Mouse (Mus musculus) brain, embryonic 14.5 days (tissue): ENCODE data around the gene Zfp322a. TPM values are rescaled to one million over a fixed set of nuclear protein-coding genes. Genes with fewer than 3 reads are reported as not detected.

Experiments
- DNase-seq: peaks from one replicate; pipeline ENCODE4 v3.0.0-alpha.2; 2011; ENCODE audit warnings: low read depth
- CTCF ChIP-seq: fragments of 200-500 bp; IDR thresholded peaks from 2 replicates; pipeline ENCODE4 v1.5.1; 2012; ENCODE audit warnings: inconsistent platforms, mild to moderate bottlenecking, moderate library complexity, borderline replicate concordance; ENCODE audit not compliant: insufficient read depth, insufficient read length; ENCODE audit errors: extremely low read depth
- POLR2A ChIP-seq: fragments of 200-500 bp; IDR thresholded peaks from 2 replicates; pipeline ENCODE4 v1.6.1; 2012; ENCODE audit warnings: mild to moderate bottlenecking, inconsistent platforms, borderline replicate concordance; ENCODE audit not compliant: poor library complexity, insufficient read depth, insufficient read length, severe bottlenecking; ENCODE audit errors: extremely low read depth
- polyA plus RNA-seq: library from polyadenylated mRNA; depleted of rRNA; stranded (reverse); fragments of >200 nt; gene quantifications from 2 replicates; pipeline ENCODE4 v1.2.3, GENCODE M21; 2012; rRNA removed

The Zfp322a gene
- polyA plus RNA-seq, 1 experiment, result 22.4 TPM

DNA sequence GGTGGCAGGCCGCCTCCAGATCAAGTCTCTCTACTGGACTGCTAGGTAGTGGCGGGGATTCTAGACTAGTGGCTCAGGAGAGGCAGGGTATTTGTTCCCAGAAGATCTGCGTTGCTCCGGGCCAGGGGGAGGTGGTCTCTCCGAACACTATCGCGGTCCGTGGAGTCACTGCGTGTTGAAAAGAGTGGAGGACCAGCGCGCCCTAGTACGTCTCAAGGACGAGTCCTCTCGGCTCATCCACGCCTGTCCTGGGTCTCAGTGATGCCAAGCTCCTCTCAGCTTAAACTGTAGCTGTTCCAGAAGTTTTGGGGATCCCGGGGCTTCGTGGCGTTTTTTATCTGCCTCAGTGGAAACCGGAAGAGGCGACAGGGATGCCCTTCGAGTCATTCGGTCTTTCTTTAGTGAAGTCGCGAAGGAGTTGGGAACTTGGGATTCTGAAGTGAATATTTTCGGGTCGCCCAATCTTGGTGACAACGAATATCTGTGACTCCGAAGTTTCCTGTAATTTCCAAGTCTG lies 59.5 kb downstream of the Zfp322a start:
- TF ChIP-seq CTCF, result no peak
- TF ChIP-seq POLR2A, result no peak
- peak; percentile 51 for DNase-seq

DNA sequence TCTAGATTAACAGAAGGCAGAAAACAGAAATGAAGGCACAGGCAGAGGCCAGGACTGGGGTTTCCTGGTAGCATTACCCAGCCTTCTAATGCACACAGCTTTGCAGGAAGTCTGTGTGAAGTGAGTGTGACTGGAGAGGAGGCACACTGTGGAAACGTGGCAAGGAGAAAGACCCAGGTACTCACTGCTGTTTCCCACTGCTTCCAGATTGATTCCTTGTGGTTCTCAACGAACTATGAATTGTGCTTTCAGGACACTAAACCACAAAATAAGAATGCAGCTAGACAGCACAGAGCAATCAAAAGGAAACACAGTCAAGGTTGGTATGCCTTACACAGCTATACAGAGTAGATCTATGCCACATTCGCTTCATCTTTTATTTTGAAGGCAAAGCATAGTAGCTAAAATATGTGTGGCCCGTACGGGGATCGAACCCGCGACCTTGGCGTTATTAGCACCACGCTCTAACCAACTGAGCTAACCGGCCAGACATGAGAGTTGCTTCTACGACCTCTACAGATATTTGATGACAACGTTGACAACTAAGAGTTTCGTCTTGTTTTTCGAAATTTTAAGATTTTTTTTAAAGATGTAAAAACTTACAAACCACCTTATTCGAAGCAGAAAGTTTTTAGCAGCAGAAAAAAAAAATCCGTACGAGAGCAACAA lies 60.2 kb downstream of the Zfp322a start:
- DNase-seq, result peak; percentile 29

DNA sequence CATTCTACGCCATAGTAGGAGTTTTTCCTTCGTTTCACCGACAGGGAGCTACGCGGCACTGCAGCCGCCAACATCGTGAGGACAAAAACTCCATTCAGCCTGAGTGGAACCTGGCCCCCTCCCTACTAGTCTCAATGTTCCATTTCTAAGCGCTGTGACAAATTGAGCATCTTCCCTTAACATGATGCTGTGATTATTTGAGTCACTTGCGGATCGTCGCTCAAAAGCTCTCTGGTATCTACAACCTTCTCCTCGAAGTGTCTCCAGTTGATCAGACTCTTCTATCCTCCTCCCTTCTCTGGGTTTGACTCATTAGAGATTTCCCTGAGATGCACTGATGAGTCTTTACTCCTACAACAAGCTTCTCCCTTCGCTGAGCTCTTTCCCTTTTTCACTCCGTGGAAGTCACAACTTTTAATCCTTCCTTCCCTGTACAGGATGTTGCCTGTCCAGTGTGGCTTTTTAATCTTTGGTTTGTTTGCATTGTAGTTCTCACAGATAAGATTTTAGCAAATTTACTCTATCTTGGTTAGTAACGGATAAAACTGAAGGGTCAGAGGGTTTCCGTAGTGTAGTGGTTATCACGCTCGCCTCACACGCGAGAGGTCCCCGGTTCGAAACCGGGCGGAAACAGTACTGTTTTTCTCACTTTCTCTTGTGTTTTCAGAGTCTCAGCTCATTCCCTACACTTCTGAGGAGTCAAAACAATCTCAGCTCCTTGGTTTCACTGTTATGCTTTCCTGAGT lies 61.8 kb downstream of the Zfp322a start:
- TF ChIP-seq CTCF (peak; percentile 6; the same call in 1 of the 2 replicates), POLR2A (no peak)
- peak; percentile 34 for DNase-seq

DNA sequence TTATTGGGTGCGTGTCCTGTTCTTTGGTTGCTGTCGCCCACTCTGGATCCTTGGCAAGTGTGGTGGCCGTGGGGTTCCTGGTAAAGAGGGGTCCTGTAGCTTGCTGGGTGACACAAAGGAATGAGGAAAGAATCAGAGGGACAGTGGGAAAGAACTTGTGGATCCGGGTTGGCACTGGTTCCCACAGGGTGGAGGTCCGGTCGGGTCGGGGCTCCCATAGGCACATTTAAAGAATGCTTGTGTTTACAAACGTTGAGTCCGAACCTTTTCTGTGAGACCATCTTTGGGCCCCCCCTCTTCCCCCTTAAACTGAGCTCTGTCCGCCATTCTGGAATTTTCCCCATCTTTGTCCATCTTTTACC lies 62.3 kb downstream of the Zfp322a start:
- no peak for DNase-seq
- TF ChIP-seq CTCF (no peak), POLR2A (no peak)

Other genes starting within 250 kb of the Zfp322a start
- gene Vmn1r218, start 236.1 kb downstream of the Zfp322a start, polyA plus RNA-seq, result not detected in 2 replicates
- not detected in 2 replicates for gene Vmn1r219, start 209.9 kb downstream of the Zfp322a start, polyA plus RNA-seq
- not detected in 2 replicates for gene Vmn1r220, start 181.2 kb downstream of the Zfp322a start, polyA plus RNA-seq
- gene Vmn1r221, start 155.1 kb downstream of the Zfp322a start, polyA plus RNA-seq, result not detected in 2 replicates
- gene Vmn1r222, start 133.3 kb downstream of the Zfp322a start, polyA plus RNA-seq, result not detected in 2 replicates
- gene Vmn1r223, start 122.1 kb downstream of the Zfp322a start, polyA plus RNA-seq, result not detected in 2 replicates
- 7.2 and 8.3 TPM in 2 replicates for gene Abt1, start 54.7 kb upstream of the Zfp322a start, polyA plus RNA-seq
- gene Btn1a1, start 96.7 kb upstream of the Zfp322a start, polyA plus RNA-seq, result 0.05 and 0.12 TPM in 2 replicates
- gene Btn2a2, start 119.6 kb upstream of the Zfp322a start, polyA plus RNA-seq, result 0.03 and 0.11 TPM in 2 replicates
- gene Hist1h4h, start 161.8 kb upstream of the Zfp322a start, polyA plus RNA-seq, result 23.3 and 31.7 TPM in 2 replicates
- 474 and 536 TPM in 2 replicates for gene Hist1h2af, start 164.7 kb upstream of the Zfp322a start, polyA plus RNA-seq
- gene Hist1h3g, start 166.2 kb upstream of the Zfp322a start, polyA plus RNA-seq, result 25.5 and 42.1 TPM in 2 replicates
- gene Hist1h2bh, start 174.2 kb upstream of the Zfp322a start, polyA plus RNA-seq, result 4.4 and 4.7 TPM in 2 replicates
- 4.5 and 5.5 TPM in 2 replicates for gene Hist1h3f, start 174.8 kb upstream of the Zfp322a start, polyA plus RNA-seq
- gene Hist1h4f, start 182.4 kb upstream of the Zfp322a start, polyA plus RNA-seq, result 17.2 and 25.6 TPM in 2 replicates
- 0.39 and 0.51 TPM in 2 replicates for gene Hist1h1d, start 184.1 kb upstream of the Zfp322a start, polyA plus RNA-seq
- 34.2 and 40.6 TPM in 2 replicates for gene Hist1h3e, start 193.2 kb upstream of the Zfp322a start, polyA plus RNA-seq
- gene Hist1h2ae, start 202.0 kb upstream of the Zfp322a start, polyA plus RNA-seq, result 17.9 and 18.0 TPM in 2 replicates
- gene Hist1h2bg, start 202.2 kb upstream of the Zfp322a start, polyA plus RNA-seq, result 44.4 and 68.0 TPM in 2 replicates
- 15.0 and 21.6 TPM in 2 replicates for gene Hist1h2bf, start 205.0 kb upstream of the Zfp322a start, polyA plus RNA-seq
- 7.2 and 13.6 TPM in 2 replicates for gene Hist1h2ad, start 205.2 kb upstream of the Zfp322a start, polyA plus RNA-seq
- gene Hist1h3d, start 206.6 kb upstream of the Zfp322a start, polyA plus RNA-seq, result 21.8 and 24.7 TPM in 2 replicates
- gene Hist1h4d, start 212.4 kb upstream of the Zfp322a start, polyA plus RNA-seq, result 6.5 and 18.7 TPM in 2 replicates